Mouse (Mus musculus) liver, embryonic 13.5 days (tissue): Measurements from ENCODE around the gene Olfr804. TPM values are rescaled to one million over a fixed set of nuclear protein-coding genes. Genes with fewer than 3 reads are reported as not detected.

Experiments
- ATAC-seq: fragments of 200-750 bp; cut with Nextera tagmentation; 2 replicates; pipeline ENCODE4 v1.8.0; 2017; ENCODE audit warnings: low read depth, mild to moderate bottlenecking, moderate number of reproducible peaks, moderate library complexity
- DNase-seq: peaks from one replicate; pipeline ENCODE4 v3.0.0; 2022
- H3K27ac ChIP-seq: fragments of 300-500 bp; sonication (generic); 2 replicates; pipeline ENCODE4 v1.5.1; 2015; ENCODE audit warnings: moderate library complexity, mild to moderate bottlenecking, inconsistent platforms
- H3K27me3 ChIP-seq: fragments of 300-500 bp; sonication (generic); 2 replicates; pipeline ENCODE4 v1.6.1; 2015; ENCODE audit warnings: mild to moderate bottlenecking, inconsistent platforms
- H3K36me3 ChIP-seq: fragments of 300-500 bp; sonication (generic); 2 replicates; pipeline ENCODE4 v1.6.1; 2015; ENCODE audit warnings: mild to moderate bottlenecking, inconsistent platforms
- H3K4me1 ChIP-seq: fragments of 300-500 bp; sonication (generic); replicated peaks from 2 replicates; pipeline ENCODE4 v1.6.1; 2015; ENCODE audit warnings: inconsistent platforms
- H3K4me2 ChIP-seq: fragments of 300-500 bp; sonication (generic); 2 replicates; pipeline ENCODE4 v1.6.1; 2015; ENCODE audit warnings: inconsistent platforms, mild to moderate bottlenecking, moderate library complexity
- H3K4me3 ChIP-seq: fragments of 300-500 bp; sonication (generic); replicated peaks from 2 replicates; pipeline ENCODE4 v1.5.1; 2015; ENCODE audit warnings: mild to moderate bottlenecking, inconsistent platforms
- H3K9ac ChIP-seq: fragments of 300-500 bp; sonication (generic); 2 replicates; pipeline ENCODE4 v1.6.1; 2015; ENCODE audit warnings: mild to moderate bottlenecking, inconsistent platforms
- H3K9me3 ChIP-seq: fragments of 300-500 bp; sonication (generic); replicated peaks from 2 replicates; pipeline ENCODE4 v1.6.1; 2016; ENCODE audit warnings: inconsistent platforms
- WGBS: fragments of 180-500 bp; shearing (Covaris S2); methylation state at CpG from one replicate; pipeline ENCODE4 v1.1.7; 2015; ENCODE audit not compliant: insufficient replicate concordance; 5-methylcytosine and 5-hydroxymethylcytosine counted together
- microRNA-seq: library from miRNA; unstranded; fragments of <30 nt; microRNA quantifications from one replicate; pipeline ENCODE4, GENCODE M21; 2016
- polyA plus RNA-seq: library from polyadenylated mRNA; unstranded; fragments of >200 nt; fragmentation: Nextera tagmentation; extraction: Ambion mirVana; gene quantifications from 2 replicates; pipeline ENCODE4 v1.2.1, GENCODE M21; 2015

Olfr804 gene
- not detected in 2 replicates for polyA plus RNA-seq

DNA sequence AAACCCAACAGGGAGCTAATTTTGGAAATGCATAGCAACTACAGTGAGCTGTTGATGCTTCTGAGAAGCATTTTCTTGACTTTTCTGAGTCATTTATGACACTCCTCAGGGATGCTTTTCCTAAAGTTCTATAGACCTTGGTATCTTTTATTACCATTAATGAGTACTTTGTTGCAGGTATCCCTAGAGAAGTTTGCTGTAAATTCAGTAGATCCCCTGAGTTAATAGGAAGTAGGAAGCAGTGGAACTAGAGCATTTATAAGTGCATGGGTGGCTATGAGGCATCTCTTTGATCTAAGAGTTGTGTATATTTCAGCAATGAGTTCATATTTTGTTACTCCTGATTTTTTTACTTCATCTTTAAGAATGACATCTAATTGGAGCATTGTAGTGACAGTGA lies at the start of gene Olfr804:
Gene Olfr804, plus strand, starts transcription at position 301 of the 400 bp plus-strand sequence.
- no peaks in the 10 kb centered on the region for H3K9me3 ChIP-seq
- H3K27me3 ChIP-seq: no peaks in the 10 kb centered on the region
- no peak within 1 kb of the TSS for H3K27ac ChIP-seq
- H3K4me2 ChIP-seq: no peak within 1 kb of the TSS
- H3K4me3 ChIP-seq: no peak within 1 kb of the TSS
- no peak for ATAC-seq
- no peaks in the 10 kb centered on the region for H3K36me3 ChIP-seq
- H3K9ac ChIP-seq: no peak within 1 kb of the TSS
- no peak for DNase-seq
- no peaks in the 10 kb centered on the region for H3K4me1 ChIP-seq

GRCm38 (mm10) chr10:129657394-129657793 lies 45.6 kb upstream of the Olfr804 start, which contains the start of gene Olfr800:
Olfr800 (plus strand) TSS chr10:129657694.
- H3K4me3 ChIP-seq: no peak within 1 kb of the TSS
- H3K9me3 ChIP-seq: no peaks in the 10 kb centered on the region
- no peak within 1 kb of the TSS for H3K9ac ChIP-seq
- H3K27ac ChIP-seq: no peak within 1 kb of the TSS
- H3K4me1 ChIP-seq: no peaks in the 10 kb centered on the region
- no peaks in the 10 kb centered on the region for H3K27me3 ChIP-seq
- no peaks in the 10 kb centered on the region for H3K36me3 ChIP-seq
- ATAC-seq (no peak), DNase-seq (no peak)
- no peak within 1 kb of the TSS for H3K4me2 ChIP-seq

DNA sequence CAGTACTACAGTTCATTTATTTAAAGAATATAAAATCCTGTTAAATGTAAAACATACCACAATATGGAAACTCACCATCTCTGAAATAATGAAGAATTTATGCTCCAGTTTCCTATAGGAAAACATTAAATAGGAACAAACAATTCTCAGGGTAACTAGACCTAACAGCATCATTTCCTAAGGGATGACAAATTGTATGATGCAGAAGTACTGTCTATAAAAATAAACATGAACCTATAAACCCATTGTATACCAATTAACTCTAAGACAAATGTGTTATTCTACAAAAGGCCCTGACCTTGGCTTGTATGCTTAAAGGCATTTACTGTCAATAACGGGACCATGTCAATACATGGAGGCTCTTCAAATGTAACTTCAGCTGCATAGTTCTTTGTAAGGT lies 29.2 kb upstream of the Olfr804 start, which contains the start of gene Olfr801:
Gene Olfr801, minus strand, starts transcription at position 101 of the 400 bp plus-strand sequence.
- no peak within 1 kb of the TSS for H3K9ac ChIP-seq
- ATAC-seq: no peak

DNA sequence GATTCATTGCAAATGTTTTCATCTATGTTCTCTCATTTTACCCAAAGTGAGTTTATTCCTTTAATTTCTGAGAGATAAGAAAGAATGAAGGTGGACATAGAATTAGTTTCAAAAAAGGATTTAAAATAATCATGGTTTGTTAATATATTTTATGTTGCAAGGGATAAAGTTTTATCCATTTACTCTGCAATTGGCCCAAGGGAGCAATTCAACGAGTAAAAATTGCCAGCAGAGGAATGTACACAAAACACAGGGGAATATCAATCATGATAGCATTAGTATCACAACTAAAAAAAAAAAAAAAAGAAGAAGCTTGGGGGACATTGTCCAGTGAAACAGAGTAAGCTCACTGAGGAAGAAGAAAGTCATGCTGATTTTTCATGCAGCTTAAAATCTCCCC lies 14.9 kb upstream of the Olfr804 start, which contains the start of gene Olfr802:
Gene Olfr802, minus strand, starts transcription at position 101 of the 400 bp plus-strand sequence.
- Histone ChIP-seq H3K4me1 (no peaks in the 10 kb centered on the region), H3K27me3 (no peaks in the 10 kb centered on the region), H3K36me3 (no peaks in the 10 kb centered on the region), H3K4me3 (no peak within 1 kb of the TSS), H3K27ac (no peak within 1 kb of the TSS), H3K9me3 (no peaks in the 10 kb centered on the region), H3K4me2 (no peak within 1 kb of the TSS), H3K9ac (no peak within 1 kb of the TSS)
- 42% methylated on average over 1 of the region's 1 CpGs for WGBS
- DNase-seq (no peak), ATAC-seq (no peak)

More for the DNA sequence above, 29.2 kb upstream of the Olfr804 start, which contains the start of gene Olfr801:
- no peak for DNase-seq
- Histone ChIP-seq H3K4me1 (no peaks in the 10 kb centered on the region), H3K9me3 (no peaks in the 10 kb centered on the region), H3K27me3 (no peaks in the 10 kb centered on the region), H3K36me3 (no peaks in the 10 kb centered on the region), H3K4me2 (no peak within 1 kb of the TSS), H3K27ac (no peak within 1 kb of the TSS), H3K4me3 (no peak within 1 kb of the TSS)
- WGBS: 44% methylated on average over 1 of the region's 1 CpGs

GRCm38 (mm10) chr10:129694186-129694585 lies 8.8 kb upstream of the Olfr804 start, which contains the start of gene Olfr803:
Olfr803 (minus strand) TSS chr10:129694286.
- DNase-seq: no peak
- WGBS: 58% methylated on average over 2 of the region's 2 CpGs
- no peak within 1 kb of the TSS for H3K4me3 ChIP-seq
- no peak within 1 kb of the TSS for H3K27ac ChIP-seq
- H3K9me3 ChIP-seq: no peaks in the 10 kb centered on the region
- H3K9ac ChIP-seq: no peak within 1 kb of the TSS
- no peaks in the 10 kb centered on the region for H3K4me1 ChIP-seq
- no peak for ATAC-seq
- no peaks in the 10 kb centered on the region for H3K36me3 ChIP-seq
- no peaks in the 10 kb centered on the region for H3K27me3 ChIP-seq
- no peak within 1 kb of the TSS for H3K4me2 ChIP-seq

GRCm38 (mm10) chr10:129729275-129729674 lies 26.3 kb downstream of the Olfr804 start, which contains the start of gene Olfr805:
Olfr805 (minus strand) TSS chr10:129729375.
- Histone ChIP-seq H3K9ac (no peak within 1 kb of the TSS), H3K4me2 (no peak within 1 kb of the TSS), H3K36me3 (no peaks in the 10 kb centered on the region), H3K27me3 (no peaks in the 10 kb centered on the region), H3K9me3 (no peaks in the 10 kb centered on the region), H3K4me3 (no peak within 1 kb of the TSS), H3K4me1 (no peaks in the 10 kb centered on the region), H3K27ac (no peak within 1 kb of the TSS)
- ATAC-seq (no peak), DNase-seq (no peak)
- 69% methylated on average over 2 of the region's 2 CpGs for whole genome bisulfite sequencing

DNA sequence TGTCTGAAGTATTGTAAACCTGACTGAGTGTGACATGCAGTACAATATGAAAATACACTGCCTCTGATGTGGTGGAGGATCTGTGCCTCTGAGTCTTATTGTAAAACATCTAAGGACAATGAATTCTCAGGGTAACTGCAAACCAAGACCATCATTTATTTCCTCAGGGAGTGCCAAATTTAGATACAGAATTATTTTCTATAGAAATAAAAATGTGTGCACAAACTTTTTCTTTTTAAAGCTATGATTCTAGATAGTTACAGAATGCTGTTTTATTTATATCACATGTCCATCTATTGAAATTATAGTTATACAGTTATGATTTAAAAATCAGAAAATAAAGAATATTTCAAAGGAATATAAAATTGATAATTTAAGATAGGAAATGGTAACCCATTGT lies 38.8 kb downstream of the Olfr804 start, which contains the start of gene Olfr806:
Gene Olfr806, minus strand, starts transcription at position 101 of the 400 bp plus-strand sequence.
- Histone ChIP-seq H3K9me3 (no peaks in the 10 kb centered on the region; the same call in 1 of the 2 replicates), H3K4me1 (no peaks in the 10 kb centered on the region)
- ATAC-seq: no peak

DNA sequence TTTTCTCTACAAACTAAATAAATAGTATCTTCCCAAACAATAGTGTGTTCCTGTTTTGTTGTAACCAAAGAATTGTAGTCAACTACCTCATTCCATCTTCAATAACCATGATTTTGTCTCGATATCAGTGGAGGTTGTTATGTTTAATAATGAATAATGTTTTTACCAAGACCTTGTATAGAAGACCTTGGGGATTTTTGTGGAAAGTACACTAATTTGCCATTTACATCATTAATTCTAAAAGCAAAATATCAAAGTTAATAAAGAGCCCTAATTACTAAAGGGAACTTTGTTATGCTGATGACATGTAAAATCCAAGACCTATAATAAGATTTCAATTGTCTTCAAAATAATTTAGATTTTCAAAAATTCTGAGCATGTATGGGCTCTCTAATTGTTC lies 54.7 kb downstream of the Olfr804 start, which contains the start of gene Olfr807:
Gene Olfr807, minus strand, starts transcription at position 101 of the 400 bp plus-strand sequence.
- DNase-seq: no peak

More for the DNA sequence above, 38.8 kb downstream of the Olfr804 start, which contains the start of gene Olfr806:
- H3K27ac ChIP-seq: no peak within 1 kb of the TSS
- H3K4me3 ChIP-seq: no peak within 1 kb of the TSS
- H3K9ac ChIP-seq: no peak within 1 kb of the TSS
- no peak for DNase-seq
- H3K27me3 ChIP-seq: no peaks in the 10 kb centered on the region
- no peak within 1 kb of the TSS for H3K4me2 ChIP-seq
- H3K36me3 ChIP-seq: no peaks in the 10 kb centered on the region

More for the DNA sequence above, 54.7 kb downstream of the Olfr804 start, which contains the start of gene Olfr807:
- no peak within 1 kb of the TSS for H3K9ac ChIP-seq
- H3K4me2 ChIP-seq: no peak within 1 kb of the TSS
- no peaks in the 10 kb centered on the region for H3K27me3 ChIP-seq
- WGBS: 57% methylated on average over 1 of the region's 1 CpGs
- H3K4me1 ChIP-seq: no peaks in the 10 kb centered on the region
- ATAC-seq: no peak
- H3K27ac ChIP-seq: no peak within 1 kb of the TSS
- no peaks in the 10 kb centered on the region for H3K36me3 ChIP-seq
- H3K4me3 ChIP-seq: no peak within 1 kb of the TSS
- no peaks in the 10 kb centered on the region for H3K9me3 ChIP-seq

Small RNA genes within 50 kb of the gene (microRNA-seq; reads per million reads assigned to microRNA genes)
- not detected for gene Gm24485

Other genes with a start within 250 kb of the Olfr804 start
- gene Olfr787, start 241.3 kb upstream of the Olfr804 start, polyA plus RNA-seq: not detected in 2 replicates
- not detected in 2 replicates for gene Olfr788, start 232.2 kb upstream of the Olfr804 start, polyA plus RNA-seq
- gene Olfr789, start 218.5 kb upstream of the Olfr804 start, polyA plus RNA-seq: not detected in 2 replicates
- not detected in 2 replicates for gene Olfr790, start 204.7 kb upstream of the Olfr804 start, polyA plus RNA-seq
- gene Olfr791, start 181.4 kb upstream of the Olfr804 start, polyA plus RNA-seq: not detected in 2 replicates
- not detected in 2 replicates for gene Olfr792, start 164.0 kb upstream of the Olfr804 start, polyA plus RNA-seq
- gene Olfr794, start 135.6 kb upstream of the Olfr804 start, polyA plus RNA-seq: not detected in 2 replicates
- gene Olfr796, start 90.6 kb upstream of the Olfr804 start, polyA plus RNA-seq: not detected in 2 replicates
- gene Olfr798, start 75.3 kb upstream of the Olfr804 start, polyA plus RNA-seq: not detected in 2 replicates
- not detected in 2 replicates for gene Olfr799, start 65.7 kb upstream of the Olfr804 start, polyA plus RNA-seq
- not detected in 2 replicates for gene Olfr800, start 45.5 kb upstream of the Olfr804 start, polyA plus RNA-seq
- gene Olfr801, start 29.3 kb upstream of the Olfr804 start, polyA plus RNA-seq: not detected in 2 replicates
- not detected in 2 replicates for gene Olfr802, start 15.0 kb upstream of the Olfr804 start, polyA plus RNA-seq
- gene Olfr803, start 8.9 kb upstream of the Olfr804 start, polyA plus RNA-seq: not detected in 2 replicates
- not detected in 2 replicates for gene Olfr805, start 26.2 kb downstream of the Olfr804 start, polyA plus RNA-seq
- gene Olfr806, start 38.7 kb downstream of the Olfr804 start, polyA plus RNA-seq: not detected in 2 replicates
- gene Olfr807, start 54.6 kb downstream of the Olfr804 start, polyA plus RNA-seq: not detected in 2 replicates
- not detected in 2 replicates for gene Olfr808, start 62.3 kb downstream of the Olfr804 start, polyA plus RNA-seq
- gene Olfr809, start 71.4 kb downstream of the Olfr804 start, polyA plus RNA-seq: not detected in 2 replicates
- not detected in 2 replicates for gene Olfr810, start 91.7 kb downstream of the Olfr804 start, polyA plus RNA-seq
- gene Olfr811, start 101.2 kb downstream of the Olfr804 start, polyA plus RNA-seq: not detected in 2 replicates
- gene Olfr812, start 142.9 kb downstream of the Olfr804 start, polyA plus RNA-seq: not detected in 2 replicates
- not detected in 2 replicates for gene Olfr813, start 152.2 kb downstream of the Olfr804 start, polyA plus RNA-seq
- gene Olfr814, start 176.6 kb downstream of the Olfr804 start, polyA plus RNA-seq: not detected in 2 replicates
- not detected in 2 replicates for gene Olfr815, start 202.7 kb downstream of the Olfr804 start, polyA plus RNA-seq
- not detected in 2 replicates for gene Olfr816, start 212.4 kb downstream of the Olfr804 start, polyA plus RNA-seq
- not detected in 2 replicates for gene Olfr818, start 245.9 kb downstream of the Olfr804 start, polyA plus RNA-seq